Mouse (Mus musculus) liver, postnatal 0 days (tissue): ENCODE measurements around the gene Tmem63a.

Experiments used
- CTCF ChIP-seq: sonication (generic); IDR thresholded peaks from 2 replicates; pipeline ENCODE4 v1.5.1; 2016; ENCODE audit warnings: antibody characterized with exemption, low read depth
- EP300 ChIP-seq: IDR thresholded peaks from 2 replicates; pipeline ENCODE4 v1.6.1; 2016; ENCODE audit warnings: antibody characterized with exemption, low read depth, mild to moderate bottlenecking

DNA sequence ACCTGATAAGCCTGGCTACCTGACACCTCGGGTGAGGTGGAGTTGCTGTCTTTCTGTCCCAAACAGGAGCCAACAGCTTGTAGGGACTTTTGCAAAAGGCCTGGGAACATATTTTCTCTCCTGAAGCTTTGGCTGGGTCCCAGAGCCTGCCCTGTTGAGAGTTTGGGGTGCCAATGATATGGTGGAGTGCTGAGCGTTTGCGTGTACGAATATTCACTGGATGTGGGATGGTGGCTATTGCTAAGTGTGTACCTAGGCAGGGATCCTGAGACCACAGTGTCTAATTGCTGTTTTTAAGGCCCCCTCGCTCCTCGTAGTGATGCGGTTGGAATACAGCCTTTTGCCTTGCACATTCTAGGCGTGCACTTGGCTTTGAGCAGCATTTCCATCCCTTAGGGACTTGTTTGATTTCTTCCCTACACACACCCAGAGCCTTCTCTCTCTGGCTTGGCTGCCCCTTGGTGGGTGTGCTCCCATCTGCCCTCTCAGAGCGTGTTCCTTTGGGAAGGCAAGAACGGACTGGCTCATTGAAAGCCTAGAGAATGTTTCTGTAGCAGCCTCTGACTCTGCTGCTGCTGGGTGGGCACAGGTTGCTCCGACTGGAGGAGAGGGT is 994 bp downstream of the Tmem63a start:
- TF ChIP-seq CTCF (no peak), EP300 (no peak)
